Mouse (Mus musculus): Measurements from ENCODE around the gene Pla2g2f. TPM values are rescaled to one million over a fixed set of nuclear protein-coding genes. Genes with fewer than 3 reads are reported as not detected.

Pla2g2f gene
- polyA plus RNA-seq (2014; fragmentation: Illumina TruSeq; extraction: RNeasy Lipid Tissue Mini Kit (QIAGEN cat#74804); ENCODE audit: insufficient read depth, low read depth, low replicate concordance), result not detected

GRCm38 (mm10) chr4:138757416-138757815, at the start of gene Pla2g2f:
Gene Pla2g2f (minus strand): TSS chr4:138757626.

DNA sequence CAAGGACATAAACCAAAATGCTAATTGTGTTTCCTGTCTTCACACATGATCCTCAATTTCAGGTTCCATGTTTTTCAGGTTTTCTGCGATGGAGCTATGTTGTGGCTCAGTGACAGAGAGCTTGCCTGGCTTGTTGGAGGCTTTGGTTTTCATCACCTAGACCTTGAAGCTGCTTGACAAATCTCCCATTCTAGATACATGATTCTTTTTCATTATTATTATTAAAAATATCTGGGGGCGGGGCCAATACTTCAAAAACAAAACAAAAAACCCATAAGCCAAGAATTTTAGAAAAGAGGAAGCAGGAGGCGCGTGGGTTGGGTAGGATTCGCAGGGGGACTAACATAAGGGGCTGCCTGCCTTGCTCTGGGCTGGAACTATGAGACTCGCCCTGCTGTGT, 18.0 kb upstream of the Pla2g2f start, which contains the start of gene Pla2g2d:
TSS of gene Pla2g2d (plus strand) at position 301 of the 400 bp plus-strand sequence.

GRCm38 (mm10) chr4:138737031-138737430, 20.4 kb downstream of the Pla2g2f start, which contains the start of gene Ubxn10:
Gene Ubxn10 (minus strand): TSS chr4:138737167.

DNA sequence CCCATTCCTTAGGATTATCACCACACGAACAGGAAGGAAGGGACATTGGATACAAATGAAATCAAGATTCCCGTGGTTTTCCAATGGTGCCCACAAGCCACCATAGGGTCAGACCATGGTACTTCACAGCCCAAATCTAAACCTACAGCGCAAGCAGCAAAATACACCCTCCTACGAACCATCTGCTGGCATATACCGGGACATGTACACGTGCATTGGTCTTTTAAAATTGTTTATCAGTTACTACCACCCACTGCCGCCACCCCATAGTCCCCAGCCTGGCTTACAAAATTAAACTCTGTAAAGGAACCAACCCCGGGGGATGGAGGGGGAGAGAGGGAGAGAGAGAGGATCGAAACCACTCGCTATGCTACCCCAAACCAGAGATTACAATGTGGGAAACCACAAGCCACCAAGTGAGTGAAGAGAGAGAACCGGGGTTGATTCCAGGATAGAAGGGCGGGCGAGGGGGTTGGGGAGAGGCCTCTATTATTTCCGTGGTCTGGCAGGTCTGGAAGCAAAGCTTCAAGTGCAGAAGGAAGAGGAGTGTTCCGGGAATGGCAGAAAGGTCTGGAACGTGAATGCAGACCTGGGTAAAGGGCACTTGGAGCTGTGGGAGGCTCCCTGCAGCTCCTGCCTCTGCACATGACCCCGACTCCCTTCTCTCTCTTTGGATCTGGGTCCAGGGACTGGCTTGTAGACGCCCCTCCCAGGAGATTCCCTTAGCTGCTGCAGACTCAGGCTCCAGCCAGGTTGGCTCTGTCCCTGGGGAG, 32.9 kb downstream of the Pla2g2f start, which contains the start of gene Pla2g2c:
TSS of gene Pla2g2c (plus strand) at position 439 of the 773 bp plus-strand sequence.

Other genes starting within 250 kb of the Pla2g2f start
- not detected for gene Vwa5b1, start 121.7 kb downstream of the Pla2g2f start, polyA plus RNA-seq (2014; fragmentation: Illumina TruSeq; extraction: RNeasy Lipid Tissue Mini Kit (QIAGEN cat#74804); ENCODE audit: insufficient read depth, low read depth, low replicate concordance)
- 0.41 TPM for gene Pla2g2c, start 32.8 kb downstream of the Pla2g2f start, polyA plus RNA-seq (2014; fragmentation: Illumina TruSeq; extraction: RNeasy Lipid Tissue Mini Kit (QIAGEN cat#74804); ENCODE audit: insufficient read depth, low read depth, low replicate concordance)
- gene Ubxn10, start 20.5 kb downstream of the Pla2g2f start, polyA plus RNA-seq (2014; fragmentation: Illumina TruSeq; extraction: RNeasy Lipid Tissue Mini Kit (QIAGEN cat#74804); ENCODE audit: insufficient read depth, low read depth, low replicate concordance), result 13.3 TPM
- gene Pla2g2d, start 18.1 kb upstream of the Pla2g2f start, polyA plus RNA-seq (2014; fragmentation: Illumina TruSeq; extraction: RNeasy Lipid Tissue Mini Kit (QIAGEN cat#74804); ENCODE audit: insufficient read depth, low read depth, low replicate concordance), result 1.9 TPM
- 0.32 TPM for gene Pla2g5, start 105.9 kb upstream of the Pla2g2f start, polyA plus RNA-seq (2014; fragmentation: Illumina TruSeq; extraction: RNeasy Lipid Tissue Mini Kit (QIAGEN cat#74804); ENCODE audit: insufficient read depth, low read depth, low replicate concordance)
- not detected for gene Gm13030, start 116.3 kb upstream of the Pla2g2f start, polyA plus RNA-seq (2014; fragmentation: Illumina TruSeq; extraction: RNeasy Lipid Tissue Mini Kit (QIAGEN cat#74804); ENCODE audit: insufficient read depth, low read depth, low replicate concordance)
- gene Pla2g2e, start 120.3 kb upstream of the Pla2g2f start, polyA plus RNA-seq (2014; fragmentation: Illumina TruSeq; extraction: RNeasy Lipid Tissue Mini Kit (QIAGEN cat#74804); ENCODE audit: insufficient read depth, low read depth, low replicate concordance), result 0.51 TPM
- gene Otud3, start 156.3 kb upstream of the Pla2g2f start, polyA plus RNA-seq (2014; fragmentation: Illumina TruSeq; extraction: RNeasy Lipid Tissue Mini Kit (QIAGEN cat#74804); ENCODE audit: insufficient read depth, low read depth, low replicate concordance), result 3.6 TPM
- 21.7 TPM for gene Rnf186, start 209.5 kb upstream of the Pla2g2f start, polyA plus RNA-seq (2014; fragmentation: Illumina TruSeq; extraction: RNeasy Lipid Tissue Mini Kit (QIAGEN cat#74804); ENCODE audit: insufficient read depth, low read depth, low replicate concordance)
- 6.1 TPM for gene Tmco4, start 215.3 kb upstream of the Pla2g2f start, polyA plus RNA-seq (2014; fragmentation: Illumina TruSeq; extraction: RNeasy Lipid Tissue Mini Kit (QIAGEN cat#74804); ENCODE audit: insufficient read depth, low read depth, low replicate concordance)

Data from lung, adult 10 weeks (tissue).